Mouse (Mus musculus) A20 (cell line): Measurements from ENCODE around the gene Cfap43.

Source experiments
- DNase-seq: peaks from one replicate; pipeline ENCODE4 v3.0.0-alpha.2; 2011; ENCODE audit warnings: low read depth, low spot score

The Cfap43 gene

DNA sequence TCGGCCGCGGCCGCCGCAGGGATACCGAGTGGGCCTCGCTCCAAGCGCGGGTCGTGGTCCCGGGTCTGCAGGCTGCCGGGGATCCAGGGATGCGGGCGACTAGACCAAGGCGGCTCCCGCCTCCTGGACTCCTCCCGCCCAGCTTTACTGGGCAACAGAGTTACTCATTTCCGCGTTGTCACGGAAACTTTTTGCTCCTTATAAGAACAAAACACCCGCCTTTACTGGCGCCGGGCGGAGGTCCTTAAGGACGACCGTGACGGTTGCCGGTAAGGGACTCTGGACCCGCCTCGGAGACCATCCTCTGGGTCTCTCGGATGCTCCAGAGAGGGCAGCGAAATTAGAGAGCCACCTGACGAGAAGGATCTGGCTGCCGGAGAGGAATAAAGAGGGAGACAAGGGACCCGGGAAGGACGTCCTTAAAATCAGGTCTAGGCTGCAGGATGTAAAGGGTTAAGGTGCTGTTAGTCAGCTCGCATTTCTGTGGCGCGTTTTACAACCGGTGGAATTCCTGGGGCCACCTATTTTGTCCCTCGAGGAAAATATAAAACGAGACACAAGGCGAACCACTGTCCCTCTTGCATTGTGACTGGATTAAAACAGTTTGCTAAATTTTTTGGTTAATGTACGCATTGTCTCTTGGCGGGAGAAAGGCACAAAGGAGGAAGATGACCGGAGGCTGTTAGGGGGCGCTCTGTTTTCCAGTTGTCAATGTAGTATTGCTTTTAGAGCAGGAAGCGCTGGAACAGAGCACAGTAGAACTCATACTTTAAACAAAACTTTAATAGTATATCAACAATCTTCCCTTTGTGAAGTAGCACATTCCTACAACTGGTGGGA is at the start of gene Cfap43, which contains the start of gene Itprip:
Gene Cfap43, minus strand, starts transcription at position 162 of the 840 bp plus-strand sequence.
Gene Itprip, minus strand, starts transcription at position 174 of the 840 bp plus-strand sequence.
- DNase-seq = peak; percentile 94

DNA sequence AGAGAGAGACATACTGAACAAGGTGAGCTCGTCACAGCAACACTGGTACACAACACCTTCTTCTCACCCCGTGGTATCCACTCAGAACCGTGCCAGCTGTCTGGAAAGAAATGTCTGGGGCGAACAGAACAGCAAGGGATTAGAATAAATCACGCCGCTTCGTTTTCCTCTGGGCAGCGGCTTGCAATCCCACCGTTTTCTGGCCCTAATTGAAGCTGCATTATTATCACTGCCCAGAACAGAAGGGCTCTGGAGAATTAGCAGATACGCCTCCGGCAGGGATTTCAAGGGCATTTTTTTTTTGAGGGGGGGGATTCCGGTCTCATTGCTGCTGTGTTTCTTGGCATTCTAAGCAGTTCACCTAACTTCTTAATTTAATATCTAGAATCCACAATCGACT is 39.1 kb upstream of the Cfap43 start:
- DNase-seq = no peak

DNA sequence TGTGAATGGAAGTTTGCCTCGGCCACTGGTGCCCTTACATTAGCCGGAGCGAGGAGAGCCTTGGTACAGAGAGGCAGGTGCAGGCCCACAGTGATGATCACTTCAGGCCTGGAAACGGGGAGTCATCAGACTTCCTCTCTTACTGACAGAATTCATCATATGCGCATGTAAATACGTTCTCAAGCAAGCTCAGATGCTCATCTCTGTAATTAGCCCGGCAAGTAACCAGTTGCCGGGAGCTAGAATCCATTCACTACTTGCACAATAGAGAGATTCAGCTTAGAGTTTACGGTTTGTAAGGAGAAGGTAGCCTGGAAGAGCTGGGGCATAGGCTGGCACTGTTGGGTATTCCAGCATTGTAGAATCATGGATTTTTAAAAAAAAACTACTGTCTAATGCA is 34.1 kb upstream of the Cfap43 start:
- DNase-seq = no peak

DNA sequence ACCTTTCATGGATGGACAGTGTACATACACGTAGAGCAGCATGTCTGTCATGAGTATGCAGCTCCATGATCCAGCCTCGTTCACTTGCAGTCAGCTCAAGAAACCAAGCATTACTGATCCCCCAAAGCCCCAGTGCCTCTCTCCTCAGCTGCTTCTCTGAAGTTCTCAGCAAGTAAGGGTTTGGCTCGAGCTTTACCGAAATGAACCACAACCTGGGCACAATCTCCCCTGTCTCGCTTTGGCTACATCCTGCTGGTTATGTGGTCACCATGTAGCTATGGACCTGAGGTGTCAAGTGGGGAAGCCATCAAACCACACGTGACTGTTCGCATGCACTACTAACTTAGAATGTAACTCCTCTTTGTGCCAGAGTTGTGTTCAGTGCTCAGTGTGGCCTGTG is 31.9 kb upstream of the Cfap43 start:
- DNase-seq = no peak

DNA sequence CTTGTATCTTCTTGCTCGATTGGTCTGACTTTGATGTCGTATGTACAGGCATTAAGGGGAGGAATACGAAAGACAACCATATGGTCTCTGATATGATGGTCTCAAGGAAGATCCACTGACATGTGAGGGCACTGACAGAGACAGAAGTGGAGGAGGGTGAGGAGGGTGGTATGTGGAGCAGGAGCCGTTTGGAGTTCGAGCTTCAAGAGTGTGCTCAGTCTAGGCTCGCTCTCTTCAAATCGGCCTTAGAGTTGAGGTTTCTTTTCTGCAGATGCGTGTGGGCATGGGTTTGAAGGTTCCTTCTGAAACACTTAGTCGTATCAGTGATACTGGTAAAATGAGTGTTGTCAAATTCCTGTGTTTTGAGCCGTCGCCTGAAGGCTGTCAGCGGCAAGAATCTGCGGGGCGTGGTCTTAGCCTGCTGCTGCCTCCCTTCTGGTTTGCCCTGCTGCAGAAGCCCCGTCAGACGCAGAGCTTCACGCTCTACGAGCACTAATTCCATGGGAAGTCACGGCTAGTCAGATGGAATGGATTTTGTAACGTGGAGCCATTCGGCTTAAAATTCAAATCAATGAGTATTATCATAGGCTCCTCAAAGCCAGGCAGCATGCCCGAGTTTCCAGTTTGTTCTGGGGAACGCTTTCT is 27.9 kb upstream of the Cfap43 start:
- no peak for DNase-seq

DNA sequence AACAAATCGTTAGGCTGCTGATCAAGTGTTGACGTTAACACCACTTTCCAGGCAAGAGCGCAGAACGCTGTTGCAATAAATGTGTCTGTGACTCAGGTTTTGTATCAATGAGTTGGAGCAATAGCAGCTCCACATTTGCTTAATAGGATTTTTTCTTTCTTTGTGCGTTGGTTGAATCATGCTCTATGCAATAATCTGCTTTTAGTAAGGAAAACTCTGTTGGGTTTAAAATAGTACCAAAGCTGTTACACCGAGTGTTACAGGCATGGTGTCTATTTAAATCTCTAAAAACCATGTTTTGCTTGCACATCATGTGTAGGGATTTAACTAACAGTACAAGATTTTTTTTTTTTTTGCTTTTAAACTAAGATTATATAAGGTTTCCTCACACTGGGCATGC is 20.3 kb upstream of the Cfap43 start:
- no peak for DNase-seq

DNA sequence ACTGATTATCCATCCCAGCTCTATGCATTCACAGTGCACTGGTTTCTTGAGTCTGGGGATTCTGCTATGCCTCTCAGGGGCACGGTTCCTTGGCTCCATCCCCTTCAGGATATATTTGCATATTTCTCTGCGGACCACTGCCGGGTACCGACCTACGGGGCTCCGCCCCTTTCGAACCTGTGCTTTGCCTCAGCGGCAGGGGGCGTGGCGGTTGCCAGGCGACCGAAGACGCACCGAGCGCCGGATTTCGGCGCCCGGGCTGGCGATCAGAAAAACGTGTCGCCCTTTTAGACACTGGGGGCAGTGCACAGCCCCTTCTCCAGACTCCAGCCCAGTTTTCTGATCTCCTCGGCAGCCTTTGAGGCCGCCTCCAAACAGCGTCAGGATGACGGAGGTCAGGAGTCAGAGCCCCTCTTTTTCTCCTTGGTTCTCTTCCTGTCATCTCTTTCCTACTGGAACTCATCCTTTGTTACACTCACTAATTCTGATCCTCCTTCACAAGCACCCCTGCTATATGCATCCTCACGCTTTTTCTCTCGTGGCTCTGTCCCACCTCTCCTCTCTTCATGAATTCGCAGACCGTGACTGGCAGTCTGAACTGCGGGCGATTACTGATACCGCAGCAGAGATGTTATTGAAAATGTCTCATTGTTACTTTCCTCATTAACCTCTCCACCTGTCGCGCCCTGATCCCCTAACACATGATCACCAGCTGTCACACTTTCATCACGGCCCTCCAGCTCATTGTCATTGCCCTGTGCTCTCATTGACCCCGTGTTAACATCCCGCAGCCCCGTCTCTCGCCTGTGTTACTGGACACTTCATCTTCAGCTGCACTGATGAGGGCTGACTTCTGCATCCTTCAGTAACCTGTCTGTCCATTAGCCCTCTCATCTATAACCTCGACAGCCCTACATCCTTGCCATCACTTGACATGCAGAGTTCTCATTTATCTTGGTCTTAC is 18.6 kb upstream of the Cfap43 start, which contains the start of gene Cfap58:
Gene Cfap58, plus strand, starts transcription at position 233 of the 964 bp plus-strand sequence.
- DNase-seq = peak; percentile 95

DNA sequence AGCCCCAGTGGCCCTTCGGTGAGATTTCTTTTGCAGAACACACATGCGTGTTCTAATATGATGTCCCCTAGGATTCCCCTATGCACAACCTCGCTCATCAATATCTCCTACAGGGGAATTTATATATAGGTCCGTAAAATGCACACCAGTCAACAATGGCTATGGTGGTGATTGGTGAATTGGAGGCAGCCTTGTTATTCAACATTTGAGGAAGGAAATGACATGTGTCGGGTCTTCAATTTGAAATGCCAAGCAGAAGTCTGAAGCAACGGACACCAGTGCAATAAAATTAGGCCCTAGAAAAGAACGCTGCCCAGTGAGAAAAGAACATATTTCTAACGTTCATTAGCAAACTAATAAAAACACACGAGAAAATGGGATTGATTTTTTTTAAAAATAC is 17.9 kb upstream of the Cfap43 start:
- DNase-seq = no peak

DNA sequence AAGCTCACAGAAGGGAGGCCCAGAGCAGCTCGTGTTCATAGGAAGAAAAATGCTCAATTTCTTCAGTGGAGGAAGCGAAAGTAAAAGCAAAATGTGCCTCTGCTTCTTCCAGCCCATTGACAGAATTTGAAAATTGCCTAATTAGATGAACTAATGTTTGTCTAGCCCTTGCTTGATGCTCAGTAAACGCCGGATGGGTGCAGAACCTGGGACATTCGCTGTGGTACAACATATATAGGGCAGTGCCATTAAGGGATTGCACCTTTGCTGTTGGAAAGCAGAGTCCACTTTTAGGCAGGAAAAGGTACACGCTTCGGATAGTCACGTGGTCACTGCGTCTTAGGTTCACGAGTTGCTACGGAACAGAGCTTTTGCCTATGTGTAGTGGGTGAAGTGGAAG is 17.4 kb upstream of the Cfap43 start:
- DNase-seq = peak; percentile 87

DNA sequence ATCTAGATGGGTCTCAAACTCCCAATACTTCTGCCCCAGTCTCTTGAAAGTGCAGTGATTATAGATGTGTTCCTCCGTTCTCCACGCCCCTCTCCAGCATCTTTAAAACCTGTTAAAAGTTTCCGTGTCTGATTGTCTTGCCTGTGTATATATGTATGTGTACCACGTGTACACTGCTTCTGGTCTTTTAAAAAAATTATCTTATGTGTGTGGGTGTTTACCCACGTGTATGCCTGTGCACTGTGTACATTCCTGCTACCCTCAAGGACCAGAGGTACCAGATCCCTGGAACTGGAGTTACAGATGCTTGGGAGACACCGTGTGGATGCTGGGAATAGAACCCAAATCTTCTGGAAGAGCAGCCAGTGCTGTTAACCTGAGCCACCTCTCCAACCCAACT is 16.4 kb upstream of the Cfap43 start:
- DNase-seq = peak; percentile 66

DNA sequence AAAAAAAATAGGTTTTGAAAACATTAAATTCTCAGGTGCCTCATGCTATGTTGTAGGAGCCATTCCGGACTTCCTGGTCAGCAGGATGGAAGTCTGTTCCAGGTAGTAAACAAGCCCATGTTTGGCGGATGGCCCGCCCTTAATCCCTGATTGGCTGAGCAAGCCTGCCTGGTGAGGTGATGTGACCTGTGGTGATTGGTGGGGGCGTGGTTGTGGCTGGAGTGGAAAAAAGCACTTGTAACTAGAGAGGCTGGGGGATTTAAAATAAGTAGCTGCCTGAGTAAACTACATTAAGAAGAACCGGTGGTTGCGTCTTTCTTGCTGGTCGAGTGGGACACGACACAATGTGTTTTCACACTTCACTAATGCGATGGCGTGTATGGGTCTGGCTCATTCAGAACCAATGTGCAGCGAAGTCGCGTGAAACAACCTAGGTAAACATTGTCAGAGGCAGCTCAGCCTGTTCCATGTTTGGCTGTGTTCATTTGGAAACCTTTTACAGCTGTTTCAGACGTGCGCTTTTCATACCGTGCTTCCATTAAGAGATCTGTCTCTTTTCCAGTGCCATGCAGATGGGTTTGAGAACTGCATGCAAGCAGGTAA is 15.7 kb upstream of the Cfap43 start:
- peak; percentile 81 for DNase-seq

DNA sequence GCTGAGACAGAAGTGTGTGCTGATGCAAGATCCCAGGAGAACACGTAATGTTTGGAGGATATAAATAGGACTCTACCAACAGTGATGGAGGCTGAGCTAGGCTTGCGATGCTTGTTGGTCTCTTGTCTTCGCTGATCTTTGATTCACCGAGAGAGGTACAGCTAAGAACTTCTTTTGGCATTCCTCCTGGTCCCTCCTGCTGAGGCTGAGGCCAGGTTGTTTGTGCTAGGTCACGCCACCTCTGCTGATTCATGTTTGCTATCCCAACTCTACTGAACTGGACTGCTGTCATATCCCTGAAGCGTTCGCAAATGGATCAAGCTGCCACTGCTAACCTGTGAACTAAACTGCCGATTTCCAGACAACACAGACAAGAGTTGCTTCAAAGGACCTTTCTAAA is 15.1 kb upstream of the Cfap43 start:
- DNase-seq = no peak

DNA sequence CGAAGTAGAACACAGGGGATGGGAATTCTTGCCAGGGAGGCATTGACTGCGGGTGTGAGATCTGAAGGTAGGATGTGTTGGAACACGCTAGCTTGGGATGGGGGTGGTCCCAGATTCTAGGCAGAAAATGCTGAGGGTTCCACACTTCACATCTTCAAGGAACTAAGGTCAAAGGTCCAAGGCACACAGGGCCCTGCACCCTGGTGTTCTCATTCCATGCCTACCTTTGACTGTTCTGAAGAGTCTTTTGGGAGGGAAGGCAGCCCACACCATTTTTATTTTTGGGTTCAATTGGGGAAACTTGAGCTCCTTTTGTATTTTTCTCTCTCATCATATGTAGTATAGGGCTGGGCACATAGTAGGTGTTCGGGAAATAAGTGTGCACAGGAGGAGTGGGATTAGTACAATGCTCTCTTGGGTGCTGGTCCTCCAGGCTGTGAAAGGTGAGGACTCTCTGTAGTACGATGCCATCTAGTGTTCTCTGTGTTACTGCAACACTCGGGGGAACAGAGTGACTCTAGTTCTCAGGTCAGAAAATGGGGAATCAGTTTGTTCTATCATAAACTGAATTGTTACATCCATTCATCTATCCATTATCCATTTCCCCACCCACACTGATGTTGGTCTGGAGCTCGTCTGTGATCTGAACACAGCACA is 13.0 kb upstream of the Cfap43 start:
- peak; percentile 76 for DNase-seq

DNA sequence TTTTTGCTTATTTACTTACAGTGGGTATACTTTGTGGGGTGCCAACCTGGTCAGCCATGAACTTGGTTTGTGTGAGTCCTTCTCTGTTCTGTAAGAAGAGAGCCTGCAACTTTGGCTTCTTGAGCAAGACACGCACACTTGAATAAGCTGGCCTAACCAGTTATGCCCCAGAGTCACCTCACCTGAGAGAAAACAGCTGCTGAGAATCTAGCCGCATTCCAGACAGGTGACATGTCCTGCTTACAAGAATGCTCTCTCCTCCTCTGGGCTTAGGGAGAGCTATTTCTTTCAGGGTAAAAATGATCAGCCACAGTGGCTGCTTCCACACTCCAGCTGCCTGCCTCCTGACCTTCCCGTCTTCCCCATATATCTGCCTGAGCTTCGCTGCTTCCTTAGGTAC is 10.0 kb upstream of the Cfap43 start:
- DNase-seq = no peak

DNA sequence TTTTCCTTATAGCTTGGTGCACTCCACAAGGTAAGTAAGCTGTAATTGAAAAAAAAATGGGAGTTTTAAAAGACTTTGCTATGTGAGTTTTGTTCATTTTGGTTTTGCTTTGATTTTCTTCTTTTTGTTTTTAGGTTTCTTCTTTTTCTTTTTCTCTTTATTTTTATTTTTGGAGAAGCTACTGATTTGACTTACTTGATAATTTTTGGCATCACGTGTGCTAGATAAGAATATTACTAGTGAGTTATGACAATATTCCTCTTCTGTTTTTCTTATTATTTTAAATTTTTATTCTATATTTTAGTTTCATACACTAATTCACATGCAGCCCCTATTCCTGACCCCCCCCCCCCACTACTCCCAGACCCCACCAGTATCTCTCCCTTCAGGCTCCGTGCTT is 7.9 kb upstream of the Cfap43 start:
- DNase-seq = no peak

DNA sequence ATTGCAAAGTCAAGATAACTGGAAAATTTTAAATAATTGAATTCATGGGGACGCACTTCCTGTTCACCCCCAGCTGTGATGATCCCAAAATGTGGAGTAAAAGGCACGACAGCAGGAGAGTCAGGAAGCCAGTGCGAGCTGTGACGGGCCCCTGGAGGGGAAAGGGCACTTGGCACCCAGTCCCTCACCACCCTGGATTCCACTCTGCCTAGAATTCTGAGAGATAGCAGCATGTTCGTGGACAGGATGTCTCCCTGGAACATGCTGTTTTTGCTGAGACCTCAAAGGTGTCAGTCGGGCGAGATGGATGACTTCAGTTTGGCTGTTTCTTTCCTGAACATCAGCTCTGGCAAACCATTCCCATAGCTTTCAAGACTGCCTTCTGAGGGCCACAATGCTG is 6.7 kb upstream of the Cfap43 start:
- DNase-seq = no peak

DNA sequence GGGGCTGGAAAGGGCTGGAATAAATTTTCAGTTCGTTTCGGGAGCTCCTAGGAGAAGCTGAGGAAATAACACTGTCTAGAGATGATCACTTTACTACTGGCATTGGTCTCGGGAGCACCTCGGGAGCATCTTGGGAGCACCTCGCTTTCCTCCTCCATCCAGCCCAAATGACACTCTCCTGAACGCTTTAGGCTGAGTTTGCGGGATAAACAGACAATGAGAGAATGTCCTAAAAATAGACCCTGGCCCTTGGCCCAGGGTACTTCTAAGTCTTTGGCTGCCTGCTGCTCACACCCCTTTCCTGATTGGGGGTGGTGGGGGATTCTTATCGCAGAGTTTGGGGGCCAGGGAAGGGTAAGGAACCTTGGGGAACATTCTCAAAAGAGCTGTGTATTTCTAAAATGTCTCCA is 884 bp upstream of the Cfap43 start:
- no peak for DNase-seq

DNA sequence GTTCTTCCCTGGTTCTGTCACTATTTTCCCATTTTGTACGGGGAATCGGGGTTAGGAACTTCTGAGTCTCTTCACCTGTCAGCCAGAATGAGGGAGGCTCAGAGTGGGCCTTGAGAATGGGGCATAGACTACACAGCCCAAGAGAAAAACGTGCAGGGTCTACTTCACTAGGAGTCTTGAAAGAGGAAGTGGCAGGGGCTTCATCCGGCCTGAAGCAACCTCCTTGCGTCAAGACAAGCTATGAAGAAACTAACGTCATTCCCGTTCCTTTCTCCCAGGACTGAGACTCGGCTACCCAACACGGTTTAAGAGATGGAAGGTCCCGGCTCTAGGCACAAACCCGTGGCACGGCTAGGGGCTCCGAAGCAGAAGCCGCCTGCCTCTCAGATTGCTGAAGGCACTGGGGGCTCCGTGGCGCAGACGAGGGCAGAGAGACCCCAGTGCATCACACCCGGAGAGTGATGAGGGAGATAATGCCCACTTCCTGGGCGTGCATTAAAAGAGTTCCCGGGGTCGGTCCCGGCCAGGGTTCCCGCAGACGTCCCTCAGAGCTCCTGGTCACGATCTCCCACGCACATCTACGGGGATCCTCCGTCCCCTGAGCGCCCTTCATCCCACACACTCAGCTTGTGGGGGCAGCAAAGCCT is 509 bp downstream of the Cfap43 start:
- DNase-seq = peak; percentile 89

DNA sequence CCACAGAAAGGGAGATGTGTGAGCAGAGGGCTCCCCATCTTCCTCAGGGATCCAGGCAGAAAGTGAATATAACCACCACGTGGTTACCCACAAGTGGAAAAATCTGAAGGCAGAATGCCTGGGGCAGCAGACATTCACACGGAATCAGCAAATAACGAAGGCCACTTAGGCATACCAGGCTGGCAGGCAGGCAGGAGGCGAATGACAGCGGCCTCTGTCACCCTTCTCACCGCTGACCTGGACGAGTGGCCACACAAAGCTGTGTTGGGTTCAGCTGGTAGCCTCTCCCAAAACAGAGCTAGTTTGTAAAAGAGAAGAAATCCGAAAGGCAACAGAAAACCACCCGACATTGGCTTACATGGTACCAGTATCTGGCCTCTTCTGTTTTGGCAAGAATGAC is 1.1 kb downstream of the Cfap43 start:
- DNase-seq = no peak

DNA sequence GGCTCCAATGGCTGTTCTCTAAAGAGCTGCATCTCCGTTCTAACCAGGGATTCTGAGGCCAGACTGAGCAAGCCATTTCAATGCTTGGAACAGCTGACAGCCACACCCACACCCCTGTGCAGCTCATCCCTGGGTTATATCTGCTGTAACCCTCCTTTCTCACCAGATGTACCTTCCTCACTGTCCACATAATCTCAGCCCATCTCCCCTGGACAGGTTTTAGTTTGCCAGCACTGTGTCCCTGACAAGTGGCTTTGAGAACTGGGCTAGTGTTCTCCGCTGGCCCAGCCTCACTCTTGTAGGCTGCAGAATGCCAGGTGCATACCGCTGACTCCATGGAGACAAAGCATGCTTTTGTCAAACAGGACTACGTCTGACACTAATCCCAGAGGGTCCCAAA is 1.7 kb downstream of the Cfap43 start:
- peak; percentile 24 for DNase-seq
